Mouse (Mus musculus) liver, postnatal 0 days (tissue): ENCODE measurements around the gene Abca16.

ENCODE experiments used
- CTCF ChIP-seq: sonication (generic); IDR thresholded peaks from 2 replicates; pipeline ENCODE4 v1.5.1; 2016; ENCODE audit warnings: antibody characterized with exemption, low read depth
- EP300 ChIP-seq: IDR thresholded peaks from 2 replicates; pipeline ENCODE4 v1.6.1; 2016; ENCODE audit warnings: antibody characterized with exemption, low read depth, mild to moderate bottlenecking

DNA sequence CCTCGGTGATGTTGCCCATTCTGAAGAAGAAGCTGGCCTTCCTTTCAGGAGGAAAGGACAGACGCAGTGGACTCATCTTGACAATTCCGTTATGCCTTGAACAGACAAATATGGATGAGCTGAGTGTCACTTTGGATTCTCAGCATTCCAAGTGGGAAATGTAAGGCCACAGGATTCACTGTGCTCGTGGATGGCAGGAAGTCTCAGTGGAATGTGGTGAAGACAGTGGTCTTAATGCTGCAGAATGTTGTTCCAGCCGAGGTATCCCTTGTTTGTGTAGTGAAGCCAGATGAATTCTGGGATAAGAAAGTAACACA lies 95.2 kb downstream of the Abca16 start:
- TF ChIP-seq CTCF, result no peak
- TF ChIP-seq EP300, result no peak
